Mouse (Mus musculus): Measurements from ENCODE around the gene Akna. TPM values are rescaled to one million over a fixed set of nuclear protein-coding genes. Genes with fewer than 3 reads are reported as not detected.

The Akna gene
- total RNA-seq, 1 experiment, result 2.7 TPM

DNA sequence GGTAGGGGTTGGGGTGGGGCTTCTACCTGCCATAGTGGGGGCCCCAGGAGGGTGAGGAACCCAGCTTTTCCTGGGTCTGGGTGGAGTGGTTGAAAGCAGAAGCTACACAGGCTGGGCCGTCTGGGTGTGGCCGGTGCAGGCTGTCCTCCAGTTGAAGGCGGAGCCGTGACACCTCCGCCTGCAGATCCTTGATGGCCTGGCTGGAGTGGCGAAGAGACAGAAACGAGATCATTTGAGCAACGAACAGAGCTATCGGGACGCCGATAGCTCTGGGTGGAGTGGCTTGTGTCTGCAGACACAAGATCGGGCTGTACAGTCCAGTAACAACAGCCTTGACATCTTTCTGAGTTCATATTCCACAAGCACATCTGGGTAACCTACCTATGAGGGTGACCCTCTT is 28.8 kb downstream of the Akna start:
- no peak for DNase-seq (ENCODE audit: low read depth, low spot score)
- Histone ChIP-seq H3K9me3 (ENCODE audit: control insufficient read depth, insufficient read depth, low read depth, low read length) (no peaks in the 10 kb centered on the region), H3K27ac (ENCODE audit: insufficient read depth, low read depth, low read length, poor library complexity, severe bottlenecking) (no peak overlapping the region), H3K36me3 (ENCODE audit: control insufficient read depth, insufficient read depth, low read length, poor library complexity, severe bottlenecking) (peaks cover 2% of the 10 kb centered on the region; the same call in 1 of the 2 replicates), H3K9ac (ENCODE audit: insufficient read depth, low read depth, low read length, poor library complexity, severe bottlenecking) (no peak overlapping the region), H3K4me3 (ENCODE audit: insufficient read depth in 1 of 2, low read depth in 1 of 2, low read length in 2 of 2, poor library complexity in 1 of 2, severe bottlenecking in 1 of 2) (no peak overlapping the region), H3K4me1 (ENCODE audit: control insufficient read depth in 2 of 2, insufficient read depth in 2 of 2, low read length in 2 of 2, poor library complexity in 1 of 2) (no peaks in the 10 kb centered on the region)
- in situ Hi-C loops (cut with MboI; ENCODE audit: low sequenced_read_pairs in 2 of 2, unreplicated experiment in 2 of 2), result no loop called here
- TF ChIP-seq ZNF384 (IDR thresholded peaks at IDR 0.05; ENCODE audit: low read depth, low read length) (no peak), ZC3H11A (IDR thresholded peaks at IDR 0.05; ENCODE audit: borderline replicate concordance, low read depth, low read length) (no peak), MAFK (IDR thresholded peaks at IDR 0.05; ENCODE audit: insufficient read depth, low read depth, low read length) (no peak), CHD2 (IDR thresholded peaks at IDR 0.05; ENCODE audit: low read depth, low read length) (no peak), HCFC1 (IDR thresholded peaks at IDR 0.05; ENCODE audit: borderline replicate concordance, insufficient read depth, low read length) (no peak)

DNA sequence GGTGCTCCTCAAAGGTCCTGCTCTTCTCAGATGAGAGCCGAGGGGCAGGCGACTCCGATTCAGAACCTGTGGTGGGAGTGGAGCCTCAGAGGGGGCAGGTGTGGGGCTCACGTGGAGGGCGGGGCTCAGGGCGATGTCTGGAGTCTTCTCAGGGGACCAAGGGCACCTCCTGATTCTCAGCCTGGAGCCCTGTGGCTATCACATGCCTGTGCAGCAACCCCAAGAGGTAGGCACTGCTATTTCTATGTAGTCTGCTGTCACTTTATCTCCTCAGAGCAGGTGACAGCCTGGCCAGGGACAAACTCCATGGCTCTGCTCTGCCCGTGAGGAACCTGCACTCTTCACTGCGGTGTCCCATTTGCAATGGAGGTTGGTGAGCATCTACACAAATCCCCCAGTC is 29.8 kb downstream of the Akna start:
- H3K9me3 ChIP-seq (ENCODE audit: control insufficient read depth, insufficient read depth, low read depth, low read length), result no peaks in the 10 kb centered on the region
- in situ Hi-C loops (cut with MboI; ENCODE audit: low sequenced_read_pairs in 2 of 2, unreplicated experiment in 2 of 2), result no loop called here
- H3K4me3 ChIP-seq (ENCODE audit: insufficient read depth in 1 of 2, low read depth in 1 of 2, low read length in 2 of 2, poor library complexity in 1 of 2, severe bottlenecking in 1 of 2), result no peak overlapping the region
- no peak overlapping the region for H3K9ac ChIP-seq (ENCODE audit: insufficient read depth, low read depth, low read length, poor library complexity, severe bottlenecking)
- H3K36me3 ChIP-seq (ENCODE audit: control insufficient read depth, insufficient read depth, low read length, poor library complexity, severe bottlenecking), result no peaks in the 10 kb centered on the region; the same call in 1 of the 2 replicates
- DNase-seq (ENCODE audit: low read depth, low spot score), result no peak
- H3K4me1 ChIP-seq (ENCODE audit: control insufficient read depth in 2 of 2, insufficient read depth in 2 of 2, low read length in 2 of 2, poor library complexity in 1 of 2), result no peaks in the 10 kb centered on the region
- H3K27ac ChIP-seq (ENCODE audit: insufficient read depth, low read depth, low read length, poor library complexity, severe bottlenecking), result no peak overlapping the region
- TF ChIP-seq HCFC1 (IDR thresholded peaks at IDR 0.05; ENCODE audit: borderline replicate concordance, insufficient read depth, low read length) (no peak), CHD2 (IDR thresholded peaks at IDR 0.05; ENCODE audit: low read depth, low read length) (no peak), ZNF384 (IDR thresholded peaks at IDR 0.05; ENCODE audit: low read depth, low read length) (no peak), ZC3H11A (IDR thresholded peaks at IDR 0.05; ENCODE audit: borderline replicate concordance, low read depth, low read length) (no peak), MAFK (IDR thresholded peaks at IDR 0.05; ENCODE audit: insufficient read depth, low read depth, low read length) (no peak)

DNA sequence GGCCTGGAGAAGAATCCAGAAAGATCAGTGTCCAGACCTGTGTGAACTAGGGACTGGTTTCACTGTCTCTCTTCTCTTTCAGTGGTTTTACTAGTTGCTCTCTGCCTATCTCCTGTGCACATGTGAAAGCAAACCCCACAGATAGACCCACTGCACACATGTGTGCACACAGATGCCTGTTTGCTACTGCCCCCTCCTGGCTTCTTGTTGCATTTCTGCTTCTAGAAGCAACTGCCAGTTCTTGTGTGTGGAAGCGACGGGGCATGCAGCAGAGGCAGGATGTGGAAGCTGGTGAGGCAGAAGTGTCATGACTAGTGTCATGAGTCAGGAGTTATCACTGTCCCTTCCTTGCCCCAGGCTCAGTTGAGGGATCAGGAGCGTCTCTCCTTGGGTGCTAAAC is 31.3 kb downstream of the Akna start:
- no peak overlapping the region for H3K27ac ChIP-seq (ENCODE audit: insufficient read depth, low read depth, low read length, poor library complexity, severe bottlenecking)
- H3K9ac ChIP-seq (ENCODE audit: insufficient read depth, low read depth, low read length, poor library complexity, severe bottlenecking), result no peak overlapping the region
- TF ChIP-seq ZNF384 (IDR thresholded peaks at IDR 0.05; ENCODE audit: low read depth, low read length) (no peak), MAFK (IDR thresholded peaks at IDR 0.05; ENCODE audit: insufficient read depth, low read depth, low read length) (no peak), HCFC1 (IDR thresholded peaks at IDR 0.05; ENCODE audit: borderline replicate concordance, insufficient read depth, low read length) (no peak), ZC3H11A (IDR thresholded peaks at IDR 0.05; ENCODE audit: borderline replicate concordance, low read depth, low read length) (no peak), CHD2 (IDR thresholded peaks at IDR 0.05; ENCODE audit: low read depth, low read length) (no peak)
- in situ Hi-C loops (cut with MboI; ENCODE audit: low sequenced_read_pairs in 2 of 2, unreplicated experiment in 2 of 2), result no loop called here
- no peaks in the 10 kb centered on the region for H3K4me1 ChIP-seq (ENCODE audit: control insufficient read depth in 2 of 2, insufficient read depth in 2 of 2, low read length in 2 of 2, poor library complexity in 1 of 2)
- DNase-seq (ENCODE audit: low read depth, low spot score), result peak; percentile 24
- no peaks in the 10 kb centered on the region for H3K9me3 ChIP-seq (ENCODE audit: control insufficient read depth, insufficient read depth, low read depth, low read length)
- no peaks in the 10 kb centered on the region; the same call in 1 of the 2 replicates for H3K36me3 ChIP-seq (ENCODE audit: control insufficient read depth, insufficient read depth, low read length, poor library complexity, severe bottlenecking)
- H3K4me3 ChIP-seq (ENCODE audit: insufficient read depth in 1 of 2, low read depth in 1 of 2, low read length in 2 of 2, poor library complexity in 1 of 2, severe bottlenecking in 1 of 2), result no peak overlapping the region

DNA sequence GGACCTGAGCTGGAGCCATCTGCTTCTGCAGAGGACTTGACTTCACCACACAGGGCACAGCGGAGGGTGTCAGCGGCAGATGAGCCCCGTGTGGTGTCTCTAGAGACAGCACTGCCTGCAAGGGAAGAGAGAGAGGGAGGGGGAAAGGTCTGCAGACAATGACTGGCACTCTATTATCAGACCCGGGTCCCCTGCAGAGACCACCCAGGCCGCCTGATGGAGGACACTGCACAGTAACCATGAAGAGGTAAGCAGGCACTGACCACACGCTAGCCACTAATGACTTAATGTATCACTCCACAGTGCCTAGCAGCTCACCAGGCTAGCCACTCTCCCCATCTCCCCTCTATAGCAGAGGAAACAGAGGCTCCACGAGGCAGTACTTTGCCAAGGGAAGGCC is 32.3 kb downstream of the Akna start:
- Histone ChIP-seq H3K9ac (ENCODE audit: insufficient read depth, low read depth, low read length, poor library complexity, severe bottlenecking) (no peak overlapping the region), H3K9me3 (ENCODE audit: control insufficient read depth, insufficient read depth, low read depth, low read length) (no peaks in the 10 kb centered on the region), H3K36me3 (ENCODE audit: control insufficient read depth, insufficient read depth, low read length, poor library complexity, severe bottlenecking) (no peaks in the 10 kb centered on the region; the same call in 1 of the 2 replicates), H3K27ac (ENCODE audit: insufficient read depth, low read depth, low read length, poor library complexity, severe bottlenecking) (no peak overlapping the region), H3K4me3 (ENCODE audit: insufficient read depth in 1 of 2, low read depth in 1 of 2, low read length in 2 of 2, poor library complexity in 1 of 2, severe bottlenecking in 1 of 2) (no peak overlapping the region), H3K4me1 (ENCODE audit: control insufficient read depth in 2 of 2, insufficient read depth in 2 of 2, low read length in 2 of 2, poor library complexity in 1 of 2) (no peaks in the 10 kb centered on the region)
- no peak for DNase-seq (ENCODE audit: low read depth, low spot score)
- in situ Hi-C loops (cut with MboI; ENCODE audit: low sequenced_read_pairs in 2 of 2, unreplicated experiment in 2 of 2), result no loop called here
- TF ChIP-seq CHD2 (IDR thresholded peaks at IDR 0.05; ENCODE audit: low read depth, low read length), result no peak
- TF ChIP-seq ZC3H11A (IDR thresholded peaks at IDR 0.05; ENCODE audit: borderline replicate concordance, low read depth, low read length), result no peak
- no peak for TF ChIP-seq HCFC1 (IDR thresholded peaks at IDR 0.05; ENCODE audit: borderline replicate concordance, insufficient read depth, low read length)
- no peak for TF ChIP-seq ZNF384 (IDR thresholded peaks at IDR 0.05; ENCODE audit: low read depth, low read length)
- TF ChIP-seq MAFK (IDR thresholded peaks at IDR 0.05; ENCODE audit: insufficient read depth, low read depth, low read length), result no peak

DNA sequence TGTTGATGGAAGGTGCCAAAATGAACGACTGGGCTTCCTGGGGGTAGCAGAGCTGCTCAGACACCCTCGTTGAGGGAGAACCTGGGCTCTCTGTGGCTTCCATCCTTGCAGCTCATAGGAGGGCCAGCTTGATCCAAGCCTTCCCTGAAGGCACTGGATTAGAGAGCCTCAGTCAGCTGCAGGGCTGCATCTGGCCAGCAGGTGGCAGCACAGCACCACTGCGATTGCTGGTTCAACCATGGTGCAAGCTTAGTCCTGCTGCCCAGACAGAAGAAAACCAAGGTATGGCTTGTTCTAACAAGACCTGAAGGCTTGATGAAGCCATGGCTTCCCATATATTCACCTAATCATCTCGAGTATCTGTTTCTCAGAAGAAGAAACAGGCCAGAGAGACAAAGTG is 34.6 kb downstream of the Akna start:
- Histone ChIP-seq H3K36me3 (ENCODE audit: control insufficient read depth, insufficient read depth, low read length, poor library complexity, severe bottlenecking) (no peaks in the 10 kb centered on the region; the same call in 1 of the 2 replicates), H3K4me3 (ENCODE audit: insufficient read depth in 1 of 2, low read depth in 1 of 2, low read length in 2 of 2, poor library complexity in 1 of 2, severe bottlenecking in 1 of 2) (no peak overlapping the region), H3K4me1 (ENCODE audit: control insufficient read depth in 2 of 2, insufficient read depth in 2 of 2, low read length in 2 of 2, poor library complexity in 1 of 2) (peaks cover 0 to 2% of the 10 kb centered on the region in 2 experiments; a peak in 1 of 4 replicates), H3K27ac (ENCODE audit: insufficient read depth, low read depth, low read length, poor library complexity, severe bottlenecking) (no peak overlapping the region), H3K9ac (ENCODE audit: insufficient read depth, low read depth, low read length, poor library complexity, severe bottlenecking) (no peak overlapping the region), H3K9me3 (ENCODE audit: control insufficient read depth, insufficient read depth, low read depth, low read length) (no peaks in the 10 kb centered on the region)
- TF ChIP-seq ZNF384 (IDR thresholded peaks at IDR 0.05; ENCODE audit: low read depth, low read length), result no peak
- peak; percentile 65; the same call in 1 of the 2 replicates for TF ChIP-seq ZC3H11A (IDR thresholded peaks at IDR 0.05; ENCODE audit: borderline replicate concordance, low read depth, low read length)
- no peak for TF ChIP-seq CHD2 (IDR thresholded peaks at IDR 0.05; ENCODE audit: low read depth, low read length)
- in situ Hi-C loops (cut with MboI; ENCODE audit: low sequenced_read_pairs in 2 of 2, unreplicated experiment in 2 of 2), result no loop called here
- DNase-seq (ENCODE audit: low read depth, low spot score), result peak; percentile 52
